Mouse (Mus musculus) adrenal gland, postnatal 25 days (tissue): Measurements from ENCODE around the gene Avpi1. TPM values are rescaled to one million over a fixed set of nuclear protein-coding genes. Genes with fewer than 3 reads are reported as not detected.
"Not testable (repeated sequence)": the region's sequence is repeated elsewhere in the genome, so short reads cannot be mapped to it uniquely, and the experiment has no call there.

ENCODE experiments used
- DNase-seq: peaks from one replicate; pipeline ENCODE4 v3.0.0; 2021; ENCODE audit warnings: mixed read lengths
- total RNA-seq: library from RNA; stranded (reverse); gene quantifications from 2 replicates; pipeline ENCODE4 v1.2.3, GENCODE M21; 2021

Gene Avpi1
- total RNA-seq, 1 experiment from 2014 or later, result 74.4 TPM

GRCm38 (mm10) chr19:42115783-42116335 lies 13.0 kb downstream of the Avpi1 start:
- DNase-seq, result no peak

DNA sequence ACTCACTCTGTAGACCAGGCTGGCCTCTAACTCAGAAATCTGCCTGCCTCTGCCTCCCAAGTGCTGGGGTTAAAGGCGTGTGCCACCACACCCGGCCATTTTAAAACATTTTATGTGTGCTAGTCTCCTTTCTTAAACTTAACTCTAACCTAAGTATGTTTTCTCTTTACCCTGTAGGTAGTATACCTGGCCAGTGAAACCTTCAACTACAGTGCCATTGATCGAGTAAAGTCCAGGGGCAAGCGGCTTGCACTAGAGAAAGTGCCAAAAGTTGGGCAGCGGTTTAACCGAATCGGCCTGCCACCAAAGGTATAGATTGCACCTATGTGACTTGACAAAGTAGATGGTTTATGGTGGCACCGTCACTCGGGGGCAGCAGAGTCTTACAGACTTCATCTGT lies 24.2 kb downstream of the Avpi1 start:
- no peak for DNase-seq

DNA sequence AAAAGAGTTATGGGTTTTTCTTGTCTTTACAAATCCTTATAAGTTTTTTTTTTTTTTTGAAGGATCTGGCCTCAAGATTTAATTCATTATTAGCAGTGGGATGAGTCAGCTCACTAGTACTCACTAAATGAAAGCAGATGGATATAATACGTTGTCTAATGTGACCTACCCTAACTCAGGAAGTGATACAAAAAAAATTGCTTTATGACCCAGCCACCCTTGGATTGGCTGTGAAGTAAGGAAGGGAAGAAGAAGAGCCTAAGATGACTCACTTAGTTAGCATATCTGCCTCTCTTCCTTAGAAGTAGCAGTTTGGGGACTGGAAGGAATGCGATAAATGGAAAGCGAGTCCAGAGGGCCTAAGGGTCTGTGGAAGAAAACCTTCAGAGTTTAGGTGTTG lies 29.5 kb downstream of the Avpi1 start:
- DNase-seq, result no peak

DNA sequence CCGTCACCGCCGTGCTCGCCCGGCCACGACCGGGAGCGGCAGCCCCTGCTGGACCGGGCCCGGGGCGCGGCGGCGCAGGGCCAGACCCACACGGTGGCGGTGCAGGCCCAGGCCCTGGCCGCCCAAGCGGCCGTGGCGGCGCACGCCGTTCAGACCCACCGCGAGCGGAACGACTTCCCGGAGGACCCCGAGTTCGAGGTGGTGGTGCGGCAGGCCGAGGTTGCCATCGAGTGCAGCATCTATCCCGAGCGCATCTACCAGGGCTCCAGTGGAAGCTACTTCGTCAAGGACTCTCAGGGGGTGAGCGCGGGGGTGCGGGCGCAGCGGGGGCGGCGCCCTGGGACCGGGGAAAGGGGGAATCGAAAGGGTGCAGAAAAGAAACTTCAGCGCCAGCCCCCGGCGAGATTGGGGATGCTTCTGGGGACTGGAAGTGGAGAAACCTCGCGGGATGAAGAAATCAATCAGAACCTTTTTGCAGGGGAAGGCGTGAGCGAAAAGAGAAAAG lies 38.2 kb downstream of the Avpi1 start:
- DNase-seq, result no peak

DNA sequence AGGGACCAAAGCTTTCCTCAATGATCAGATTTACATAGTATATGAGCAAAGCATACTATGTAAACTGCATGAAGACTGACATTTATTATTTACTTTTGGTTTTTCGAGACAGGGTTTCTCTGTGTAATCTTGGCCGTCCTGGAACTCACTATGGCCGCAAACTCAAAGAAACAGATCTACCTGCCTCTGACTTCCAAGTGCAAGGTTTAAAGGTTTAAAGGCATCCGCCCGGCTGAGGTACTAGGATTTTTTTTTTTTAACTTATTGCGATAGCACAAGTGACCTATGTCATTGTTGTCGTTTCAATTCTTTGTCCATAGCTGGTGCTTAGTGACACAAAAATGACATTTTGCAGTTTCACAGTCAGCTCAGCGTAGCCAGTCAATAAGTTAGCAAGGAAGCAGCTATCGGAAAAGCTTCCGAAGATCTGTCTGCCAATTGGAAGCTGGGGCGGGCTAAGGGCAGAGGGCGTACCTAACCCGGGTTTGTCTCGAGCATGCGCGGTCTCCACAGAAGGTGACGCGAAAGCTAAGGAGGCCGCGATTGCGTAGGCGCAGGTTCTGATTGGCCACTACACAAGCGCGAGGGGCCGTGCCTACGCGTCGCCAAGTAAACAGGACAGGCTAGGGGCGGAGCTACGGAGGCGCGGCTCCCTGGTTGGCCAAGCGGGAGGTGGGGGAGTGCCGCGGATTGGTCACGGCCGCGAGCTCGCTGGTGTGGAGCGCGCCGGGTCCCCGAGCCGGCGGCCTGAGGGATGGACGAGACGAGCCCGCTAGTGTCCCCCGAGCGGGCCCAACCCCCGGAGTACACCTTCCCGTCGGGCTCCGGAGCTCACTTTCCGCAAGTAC lies 38.9 kb downstream of the Avpi1 start, which contains the start of gene Pi4k2a:
Gene Pi4k2a, plus strand, starts transcription at position 723 of the 848 bp plus-strand sequence.
- peak; percentile 99 for DNase-seq

- DNase-seq, result peak; percentile 47
Observed at GRCm38 (mm10) chr19:42089103-42089747, 39.6 kb downstream of the Avpi1 start.

- peak; percentile 87 for DNase-seq
Observed at GRCm38 (mm10) chr19:42086166-42086565, 42.7 kb downstream of the Avpi1 start, which contains the start of gene Morn4. Morn4 (minus strand) TSS chr19:42086357.

GRCm38 (mm10) chr19:42085690-42086089 lies 43.2 kb downstream of the Avpi1 start:
- DNase-seq, result no peak

DNA sequence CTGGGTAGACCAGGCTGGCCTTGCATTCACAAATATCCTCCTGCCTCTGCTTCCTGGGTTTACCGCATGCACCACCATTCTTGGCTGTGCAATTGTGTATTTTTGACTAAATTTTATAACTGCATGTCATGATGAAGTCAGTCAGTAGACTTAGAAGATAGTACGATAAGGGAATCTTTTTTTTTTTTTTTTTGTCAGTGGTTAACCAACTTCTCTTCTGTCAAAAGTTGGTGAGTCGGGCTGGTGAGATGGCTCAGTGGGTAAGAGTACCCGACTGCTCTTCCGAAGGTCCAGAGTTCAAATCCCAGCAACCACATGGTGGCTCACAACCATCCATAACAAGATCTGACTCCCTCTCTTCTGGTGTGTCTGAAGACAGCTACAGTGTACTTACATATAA lies 47.2 kb downstream of the Avpi1 start:
- not testable (repeated sequence) for DNase-seq

DNA sequence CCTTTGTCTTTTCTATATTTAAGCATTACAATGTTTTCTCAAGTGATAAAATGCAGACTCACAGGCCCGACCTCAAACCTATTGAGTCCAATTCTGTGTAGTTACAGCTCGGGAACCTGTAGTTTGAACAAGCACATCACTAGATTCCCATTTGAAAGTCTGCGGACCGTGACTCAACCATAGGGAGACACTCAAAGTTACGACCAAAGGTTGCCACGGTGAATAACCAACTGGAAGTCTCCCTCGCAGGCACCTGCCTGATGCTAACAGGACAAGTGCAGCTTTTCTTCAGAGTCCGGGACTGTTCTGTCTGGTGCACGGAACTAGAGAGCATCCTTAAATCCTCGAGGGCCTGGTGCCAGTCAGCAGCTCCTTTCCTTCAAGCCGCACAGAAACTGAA lies 48.4 kb downstream of the Avpi1 start:
- no peak for DNase-seq

DNA sequence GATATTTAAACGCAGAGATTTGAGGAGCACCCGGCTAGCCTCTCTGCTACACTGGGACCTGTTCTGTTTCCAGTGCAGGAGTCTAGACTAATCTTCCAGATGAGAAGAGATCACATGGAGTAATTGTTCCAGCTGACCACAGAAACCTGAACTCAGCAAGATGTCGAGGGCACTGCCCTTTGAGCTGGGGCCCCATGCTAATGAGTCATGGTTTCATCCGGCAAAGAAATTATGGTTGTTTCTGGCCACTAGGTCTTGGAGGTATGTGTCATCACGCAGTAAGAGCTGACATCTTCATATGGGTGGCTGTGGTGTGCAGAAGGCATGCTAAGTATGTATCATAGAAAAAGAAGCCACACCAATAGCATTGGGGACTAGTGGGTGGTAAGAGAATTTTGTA lies 48.9 kb downstream of the Avpi1 start:
- DNase-seq, result no peak

- no peak for DNase-seq
Observed at GRCm38 (mm10) chr19:42079006-42079405, 49.9 kb downstream of the Avpi1 start.

DNA sequence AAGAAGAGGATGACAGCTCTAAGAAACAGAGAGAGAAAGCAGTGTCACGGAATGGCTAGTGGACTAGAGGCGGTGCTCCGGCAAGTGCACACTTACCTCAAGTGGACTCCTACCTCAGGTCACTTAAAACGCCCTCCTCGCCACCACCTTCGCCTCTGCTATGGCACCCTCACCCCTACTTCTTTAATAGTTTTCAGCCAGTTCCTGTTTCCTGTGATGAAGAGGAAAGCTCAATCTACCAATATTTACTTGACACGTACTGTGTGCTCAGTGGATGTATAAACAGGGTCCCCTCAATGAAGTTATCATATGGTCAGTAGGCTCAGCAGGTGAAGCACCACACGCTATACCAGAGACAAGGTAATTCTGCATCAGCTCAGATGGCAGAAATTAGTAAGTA lies 50.3 kb downstream of the Avpi1 start:
- DNase-seq, result no peak

- DNase-seq, result no peak
Observed at GRCm38 (mm10) chr19:42075992-42076391, 52.9 kb downstream of the Avpi1 start.

DNA sequence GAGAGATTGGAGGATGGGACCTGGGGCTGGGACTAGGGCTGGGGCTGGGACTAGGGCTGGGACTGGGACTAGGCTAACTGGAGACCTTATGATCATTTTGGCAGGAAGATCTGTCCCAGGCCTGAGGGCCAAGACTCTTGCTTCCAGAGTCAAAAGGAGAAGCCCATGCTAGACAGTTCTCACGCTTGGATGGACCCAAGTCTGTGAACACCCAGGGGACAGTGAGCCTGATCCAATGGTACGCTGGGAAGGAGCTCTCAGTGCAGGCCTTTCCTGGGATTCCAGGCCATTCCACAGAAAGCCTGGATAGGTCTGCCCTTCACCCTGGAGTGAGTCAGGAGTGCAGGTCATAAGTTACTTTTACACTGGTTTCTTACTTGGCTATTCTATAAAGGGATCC lies 53.8 kb downstream of the Avpi1 start:
- DNase-seq, result no peak

Other genes with a start within 250 kb of the Avpi1 start
- 12.3 and 16.9 TPM in 2 replicates for gene Rrp12, start 232.9 kb downstream of the Avpi1 start, total RNA-seq
- 708 and 730 TPM in 2 replicates for gene Pgam1, start 217.1 kb downstream of the Avpi1 start, total RNA-seq
- gene Exosc1, start 195.6 kb downstream of the Avpi1 start, total RNA-seq, result 24.0 and 30.3 TPM in 2 replicates
- gene Zdhhc16, start 195.6 kb downstream of the Avpi1 start, total RNA-seq, result 36.0 and 39.8 TPM in 2 replicates
- 19.0 and 31.0 TPM in 2 replicates for gene Mms19, start 147.9 kb downstream of the Avpi1 start, total RNA-seq
- gene Ubtd1, start 147.3 kb downstream of the Avpi1 start, total RNA-seq, result 15.2 and 18.2 TPM in 2 replicates
- 0.46 TPM in 1 of 2 replicates, not detected in the other for gene Ankrd2, start 93.1 kb downstream of the Avpi1 start, total RNA-seq
- gene Hoga1, start 83.4 kb downstream of the Avpi1 start, total RNA-seq, result 4.5 and 5.2 TPM in 2 replicates
- gene 4933411K16Rik, start 76.8 kb downstream of the Avpi1 start, total RNA-seq, result 0.67 and 1.1 TPM in 2 replicates
- gene Morn4, start 42.7 kb downstream of the Avpi1 start, total RNA-seq, result 6.6 and 10.1 TPM in 2 replicates
- gene Pi4k2a, start 38.6 kb downstream of the Avpi1 start, total RNA-seq, result 58.2 and 62.4 TPM in 2 replicates
- 40.4 and 45.0 TPM in 2 replicates for gene Marveld1, start 18.3 kb upstream of the Avpi1 start, total RNA-seq
- gene Zfyve27, start 34.9 kb upstream of the Avpi1 start, total RNA-seq, result 51.8 and 73.5 TPM in 2 replicates
- 1.1 and 1.8 TPM in 2 replicates for gene Sfrp5, start 73.2 kb upstream of the Avpi1 start, total RNA-seq
- 0.86 and 1.2 TPM in 2 replicates for gene Golga7b, start 118.5 kb upstream of the Avpi1 start, total RNA-seq